Mouse (Mus musculus) liver, adult 2 months (tissue): ENCODE measurements around the gene Oat. TPM values are rescaled to one million over a fixed set of nuclear protein-coding genes. Genes with fewer than 3 reads are reported as not detected.

ENCODE experiments used
- DNase-seq: peaks from one replicate; pipeline ENCODE4 v3.0.0-alpha.2; 2011; ENCODE audit warnings: low read depth, low spot score; ENCODE audit errors: extremely low read depth
- H3K27ac ChIP-seq: fragments of 200-500 bp; replicated peaks from 2 replicates; pipeline ENCODE4 v1.5.1; 2012; ENCODE audit warnings: low read depth, mild to moderate bottlenecking, control low read depth, inconsistent platforms, low read length; ENCODE audit not compliant: insufficient read depth
- H3K27me3 ChIP-seq: fragments of 200-500 bp; 2 replicates; pipeline ENCODE4 v1.6.1; 2012; ENCODE audit warnings: mild to moderate bottlenecking, moderate library complexity, low read length, inconsistent platforms; ENCODE audit not compliant: control insufficient read depth, insufficient read depth
- H3K36me3 ChIP-seq: fragments of 200-500 bp; 2 replicates; pipeline ENCODE4 v1.6.1; 2012; ENCODE audit warnings: low read length, inconsistent platforms; ENCODE audit not compliant: control insufficient read depth, insufficient read depth
- H3K4me1 ChIP-seq: fragments of 200-500 bp; 2 replicates; pipeline ENCODE4 v1.6.1; 2011; ENCODE audit warnings: low read length; ENCODE audit not compliant: control insufficient read depth, insufficient read depth
- H3K4me3 ChIP-seq: fragments of 200-500 bp; 2 replicates; pipeline ENCODE4 v1.5.1; 2011; ENCODE audit warnings: low read depth, mild to moderate bottlenecking, control low read depth, low read length, moderate library complexity; ENCODE audit not compliant: insufficient read depth
- H3K79me2 ChIP-seq: fragments of 200-500 bp; 2 replicates; pipeline ENCODE4 v1.6.1; 2012; ENCODE audit warnings: inconsistent platforms, mild to moderate bottlenecking, low read length, moderate library complexity; ENCODE audit not compliant: control insufficient read depth, insufficient read depth
- H3K9ac ChIP-seq: fragments of 200-500 bp; 2 replicates; pipeline ENCODE4 v1.6.1; 2012; ENCODE audit warnings: low read depth, mild to moderate bottlenecking, control low read depth, inconsistent platforms, low read length
- CTCF ChIP-seq: fragments of 200-500 bp; IDR thresholded peaks from 2 replicates; pipeline ENCODE4 v1.5.1; 2011; ENCODE audit warnings: low read depth, low read length, control low read depth
- POLR2A ChIP-seq: fragments of 200-500 bp; IDR thresholded peaks from 2 replicates; pipeline ENCODE4 v1.6.1; 2011; ENCODE audit warnings: low read length, control low read depth; ENCODE audit not compliant: insufficient read depth; ENCODE audit errors: extremely low read depth
- WGBS: fragments of 180-500 bp; shearing (Covaris S2); methylation state at CpG from one replicate; pipeline ENCODE4 v1.1.7; 2018; 5-methylcytosine and 5-hydroxymethylcytosine counted together
- polyA plus RNA-seq: library from polyadenylated mRNA; depleted of rRNA; stranded (reverse); fragments of >200 nt; gene quantifications from 2 replicates; pipeline ENCODE4 v1.2.3, GENCODE M21; 2012
- total RNA-seq: library from RNA; depleted of rRNA; stranded (reverse); fragments of >200 nt; gene quantifications from 2 replicates; pipeline ENCODE4 v1.2.3, GENCODE M21; 2014

Gene Oat
- total and polyA plus RNA-seq, 2 experiments, result 1,069 to 1,626 TPM

- H3K27ac ChIP-seq, result no peak overlapping the region
- DNase-seq, result peak; percentile 92
- no peak overlapping the region for H3K4me3 ChIP-seq
- 8% methylated on average over 3 of the region's 3 CpGs for WGBS
- TF ChIP-seq POLR2A (no peak), CTCF (no peak)
- peaks cover 2% of the 10 kb centered on the region; the same call in 1 of the 2 replicates for H3K79me2 ChIP-seq
- no peaks in the 10 kb centered on the region for H3K27me3 ChIP-seq
- H3K4me1 ChIP-seq, result peaks cover 13% of the 10 kb centered on the region
- no peaks in the 10 kb centered on the region for H3K36me3 ChIP-seq
- no peak overlapping the region for H3K9ac ChIP-seq
These were observed 39.1 kb upstream of the Oat start for GRCm38 (mm10) chr7:132615346-132615745.

- Histone ChIP-seq H3K79me2 (peaks cover 2% of the 10 kb centered on the region; the same call in 1 of the 2 replicates), H3K36me3 (no peaks in the 10 kb centered on the region), H3K27ac (peak overlapping the region; percentile 53), H3K4me3 (peak overlapping the region; percentile 87; the same call in 1 of the 2 replicates), H3K9ac (peak overlapping the region; percentile 21; the same call in 1 of the 2 replicates), H3K4me1 (peaks cover 4% of the 10 kb centered on the region), H3K27me3 (no peaks in the 10 kb centered on the region)
- WGBS, result 65% methylated on average over 8 of the region's 8 CpGs
- TF ChIP-seq CTCF (no peak), POLR2A (no peak)
- DNase-seq, result peak; percentile 77
These were observed 35.3 kb upstream of the Oat start for GRCm38 (mm10) chr7:132611530-132611929.

GRCm38 (mm10) chr7:132610468-132611318 lies 34.5 kb upstream of the Oat start, which contains the start of gene Lhpp:
Gene Lhpp, plus strand, starts transcription at chr7:132610638.
- DNase-seq, result peak; percentile 64
- Histone ChIP-seq H3K4me3 (peak within 1 kb of the TSS; percentile 87), H3K9ac (peak within 1 kb of the TSS; percentile 80), H3K27me3 (no peaks in the 10 kb centered on the region), H3K27ac (peak within 1 kb of the TSS; percentile 67), H3K4me1 (peaks cover 2% of the 10 kb centered on the region; the same call in 1 of the 2 replicates), H3K79me2 (peaks cover 2% of the 10 kb centered on the region; the same call in 1 of the 2 replicates), H3K36me3 (no peaks in the 10 kb centered on the region)
- TF ChIP-seq POLR2A, result 0 out of 2 replicates have a peak, but pooled peaks have one; percentile 47
- TF ChIP-seq CTCF, result no peak
- 7% methylated on average over 44 of the region's 44 CpGs for WGBS

- WGBS, result 93% methylated on average over 4 of the region's 4 CpGs
- no peaks in the 10 kb centered on the region for H3K4me1 ChIP-seq
- no peak overlapping the region for H3K4me3 ChIP-seq
- H3K79me2 ChIP-seq, result peaks cover 2% of the 10 kb centered on the region; the same call in 1 of the 2 replicates
- no peaks in the 10 kb centered on the region for H3K27me3 ChIP-seq
- TF ChIP-seq CTCF (no peak), POLR2A (no peak)
- no peak overlapping the region for H3K9ac ChIP-seq
- no peaks in the 10 kb centered on the region for H3K36me3 ChIP-seq
- H3K27ac ChIP-seq, result no peak overlapping the region
- DNase-seq, result no peak
These were observed 32.3 kb upstream of the Oat start for GRCm38 (mm10) chr7:132608316-132609020.

- no peak for TF ChIP-seq CTCF
- no peak for TF ChIP-seq POLR2A
- H3K79me2 ChIP-seq, result no peaks in the 10 kb centered on the region
- H3K4me1 ChIP-seq, result no peaks in the 10 kb centered on the region
- peaks cover 6% of the 10 kb centered on the region; the same call in 1 of the 2 replicates for H3K27me3 ChIP-seq
- DNase-seq, result no peak
- H3K27ac ChIP-seq, result no peak overlapping the region
- H3K4me3 ChIP-seq, result no peak overlapping the region
- no peak overlapping the region for H3K9ac ChIP-seq
- no peaks in the 10 kb centered on the region for H3K36me3 ChIP-seq
- WGBS, result 49% methylated on average over 5 of the region's 5 CpGs
These were observed 29.5 kb upstream of the Oat start for GRCm38 (mm10) chr7:132605689-132606088.
